Mouse (Mus musculus) neural tube, embryonic 13.5 days (tissue): ENCODE measurements around the gene Lage3. TPM values are rescaled to one million over a fixed set of nuclear protein-coding genes. Genes with fewer than 3 reads are reported as not detected.
"Not testable (repeated sequence)": the region's sequence is repeated elsewhere in the genome, so short reads cannot be mapped to it uniquely, and the experiment has no call there.

Experiments
- ATAC-seq: fragments of 200-750 bp; cut with Nextera tagmentation; 2 replicates; pipeline ENCODE4 v1.8.0; 2017; ENCODE audit warnings: low read depth, mild to moderate bottlenecking, moderate TSS enrichment, moderate library complexity
- H3K27ac ChIP-seq: fragments of 300-500 bp; sonication (generic); replicated peaks from 2 replicates; pipeline ENCODE4 v1.5.1; 2015; ENCODE audit warnings: moderate library complexity, mild to moderate bottlenecking, inconsistent platforms
- H3K27me3 ChIP-seq: fragments of 300-500 bp; sonication (generic); 2 replicates; pipeline ENCODE4 v1.6.1; 2015; ENCODE audit warnings: mild to moderate bottlenecking, inconsistent platforms
- H3K36me3 ChIP-seq: fragments of 300-500 bp; sonication (generic); 2 replicates; pipeline ENCODE4 v1.6.1; 2015; ENCODE audit warnings: mild to moderate bottlenecking, inconsistent platforms
- H3K4me1 ChIP-seq: fragments of 300-500 bp; sonication (generic); replicated peaks from 2 replicates; pipeline ENCODE4 v1.6.1; 2015; ENCODE audit warnings: inconsistent platforms
- H3K4me2 ChIP-seq: fragments of 300-500 bp; sonication (generic); 2 replicates; pipeline ENCODE4 v1.6.1; 2015; ENCODE audit warnings: inconsistent platforms, mild to moderate bottlenecking, moderate library complexity
- H3K4me3 ChIP-seq: fragments of 300-500 bp; sonication (generic); 2 replicates; pipeline ENCODE4 v1.5.1; 2015; ENCODE audit warnings: mild to moderate bottlenecking, inconsistent platforms
- H3K9ac ChIP-seq: fragments of 300-500 bp; sonication (generic); 2 replicates; pipeline ENCODE4 v1.6.1; 2015; ENCODE audit warnings: moderate library complexity, mild to moderate bottlenecking, inconsistent platforms
- H3K9me3 ChIP-seq: fragments of 300-500 bp; sonication (generic); 2 replicates; pipeline ENCODE4 v1.6.1; 2016; ENCODE audit warnings: inconsistent platforms
- WGBS: fragments of 180-500 bp; shearing (Covaris S2); methylation state at CpG from one replicate; pipeline ENCODE4 v1.1.7; 2015; 5-methylcytosine and 5-hydroxymethylcytosine counted together
- polyA plus RNA-seq: library from polyadenylated mRNA; unstranded; fragments of >200 nt; fragmentation: Nextera tagmentation; extraction: Ambion mirVana; gene quantifications from 2 replicates; pipeline ENCODE4 v1.2.1, GENCODE M21; 2015

The Lage3 gene
- 70.6 and 80.4 TPM in 2 replicates for polyA plus RNA-seq

DNA sequence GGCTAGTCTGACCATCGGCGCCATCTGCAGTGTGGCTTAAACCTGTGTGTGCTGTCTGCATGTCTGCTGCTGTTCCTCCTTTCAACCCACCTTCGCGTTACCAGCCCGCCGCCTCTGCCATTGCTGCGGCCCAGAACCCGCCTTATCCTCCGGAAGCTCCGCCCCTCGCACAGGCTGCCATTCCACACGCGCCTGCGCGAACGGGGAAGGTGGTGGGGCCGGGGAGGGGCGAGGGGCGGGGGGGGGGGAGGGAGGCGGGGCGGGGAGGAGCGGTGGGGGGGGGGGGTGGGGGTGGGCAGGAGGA, at the start of gene Lage3:
Gene Lage3, minus strand, starts transcription at position 152 of the 304 bp plus-strand sequence.
- WGBS: 38% methylated on average over 5 of the region's 22 CpGs
- H3K9ac ChIP-seq: peak within 1 kb of the TSS; percentile 74
- H3K27me3 ChIP-seq: no peaks in the 10 kb centered on the region
- ATAC-seq: peak; percentile 91
- H3K9me3 ChIP-seq: no peaks in the 10 kb centered on the region
- H3K4me3 ChIP-seq: peak within 1 kb of the TSS; percentile 46
- H3K4me1 ChIP-seq: peaks cover 6% of the 10 kb centered on the region; the same call in 1 of the 2 replicates
- peak within 1 kb of the TSS; percentile 61 for H3K4me2 ChIP-seq
- H3K36me3 ChIP-seq: no peaks in the 10 kb centered on the region
- H3K27ac ChIP-seq: peak within 1 kb of the TSS; percentile 76

DNA sequence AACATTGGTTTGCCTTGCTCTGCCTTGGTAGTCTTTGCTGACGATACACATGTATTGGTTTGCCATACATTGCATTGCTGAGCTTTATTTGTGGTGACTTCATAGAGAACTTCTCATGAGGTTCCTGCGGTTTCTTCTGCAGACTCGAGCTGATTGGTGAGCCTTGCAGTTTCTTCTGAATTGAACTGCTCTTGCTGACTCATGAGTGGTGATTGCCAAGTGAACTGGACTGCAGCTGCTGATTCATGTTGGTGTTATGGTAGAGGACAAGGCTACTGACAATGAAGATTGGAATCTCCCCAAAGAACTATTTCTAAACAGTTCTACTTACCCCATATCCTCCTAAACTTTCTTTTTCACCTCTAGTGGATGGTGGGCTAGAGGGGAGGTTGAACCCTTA, 46.7 kb upstream of the Lage3 start:
- H3K36me3 ChIP-seq: no peaks in the 10 kb centered on the region
- H3K27ac ChIP-seq: no peak overlapping the region
- no peak overlapping the region for H3K4me2 ChIP-seq
- no peaks in the 10 kb centered on the region for H3K9me3 ChIP-seq
- no peak for ATAC-seq
- H3K4me3 ChIP-seq: no peak overlapping the region
- no peak overlapping the region for H3K9ac ChIP-seq
- no peaks in the 10 kb centered on the region for H3K4me1 ChIP-seq
- 84% methylated on average over 3 of the region's 3 CpGs for WGBS
- H3K27me3 ChIP-seq: no peaks in the 10 kb centered on the region

DNA sequence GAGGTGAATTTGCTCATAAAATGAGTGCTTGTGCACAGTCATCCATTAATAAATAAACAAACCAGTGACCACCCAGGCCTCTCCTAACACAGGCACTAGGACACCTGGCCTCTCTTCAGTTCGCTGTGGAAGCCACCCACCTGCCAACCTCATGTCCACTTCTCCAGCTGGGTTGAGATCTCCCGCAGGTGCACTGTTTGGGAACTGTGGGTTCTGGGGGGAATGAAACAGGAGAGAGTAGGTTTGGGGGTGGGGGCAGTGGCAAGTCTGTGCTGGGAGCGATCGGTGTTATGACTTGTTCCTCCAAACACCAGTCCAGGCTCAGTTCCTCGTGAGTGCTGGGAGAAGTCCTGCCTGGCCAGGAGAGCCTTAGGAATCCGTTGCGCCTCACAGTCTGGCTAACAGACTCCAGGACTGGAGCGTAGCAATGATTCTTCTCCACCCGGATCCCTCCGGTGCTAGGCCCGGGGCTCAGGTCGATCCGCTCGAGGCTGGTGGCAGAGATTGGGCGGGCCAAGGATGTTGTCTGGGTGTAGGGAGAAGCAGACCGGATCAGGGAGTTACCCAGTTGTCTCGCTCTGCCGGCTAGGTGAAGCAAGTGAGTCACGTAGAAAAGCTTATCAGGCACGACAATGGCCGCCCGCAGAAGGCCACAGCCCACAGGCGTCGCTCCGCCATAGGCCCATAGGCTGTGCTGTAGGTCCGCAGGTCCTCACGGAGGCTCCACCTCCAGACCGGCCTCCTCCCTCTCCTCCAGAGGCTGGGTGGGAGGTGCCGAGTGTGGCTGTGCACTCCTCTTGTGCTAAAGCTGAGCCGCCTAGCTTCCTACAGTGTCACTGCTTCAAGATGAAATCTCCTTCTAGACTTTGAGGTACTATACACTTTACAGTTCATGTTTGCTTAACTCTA, 39.4 kb upstream of the Lage3 start, which contains the start of the genes Fam3a and Ikbkg:
Gene Fam3a, minus strand, starts transcription at position 738 of the 909 bp plus-strand sequence.
Gene Ikbkg, plus strand, starts transcription at position 756 of the 909 bp plus-strand sequence.
- peak within 1 kb of the TSS; percentile 79 for H3K9ac ChIP-seq
- peak; percentile 100 for ATAC-seq
- 22% methylated on average over 30 of the region's 30 CpGs for WGBS
- H3K9me3 ChIP-seq: no peaks in the 10 kb centered on the region
- peak within 1 kb of the TSS; percentile 51 for H3K4me3 ChIP-seq
- peak within 1 kb of the TSS; percentile 88 for H3K27ac ChIP-seq
- no peaks in the 10 kb centered on the region for H3K36me3 ChIP-seq
- peak within 1 kb of the TSS; percentile 64 for H3K4me2 ChIP-seq
- H3K4me1 ChIP-seq: peaks cover 16% of the 10 kb centered on the region; the same call in 1 of the 2 replicates
- H3K27me3 ChIP-seq: no peaks in the 10 kb centered on the region

DNA sequence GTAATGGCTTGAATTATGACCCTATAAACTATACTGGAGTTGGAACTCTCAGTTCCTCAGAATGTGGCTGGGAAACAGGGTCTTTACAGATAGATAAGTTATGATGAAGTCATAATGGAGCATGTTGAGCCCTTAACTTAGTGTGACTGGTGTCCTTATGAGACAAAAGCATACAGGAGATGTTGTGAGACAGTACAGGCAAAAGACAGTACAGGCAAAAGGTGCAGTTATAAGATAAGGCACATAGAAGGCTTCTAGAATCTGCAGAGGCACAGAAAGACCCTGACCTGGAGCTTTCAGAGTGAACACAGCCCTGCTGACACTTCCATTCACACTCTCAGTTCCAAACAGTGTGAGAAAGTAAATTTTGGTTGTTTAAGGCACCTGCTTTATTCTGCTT, 34.7 kb upstream of the Lage3 start:
- H3K4me3 ChIP-seq: no peak overlapping the region
- no peak overlapping the region for H3K9ac ChIP-seq
- H3K9me3 ChIP-seq: no peaks in the 10 kb centered on the region
- ATAC-seq: no peak
- peaks cover 12% of the 10 kb centered on the region; the same call in 1 of the 2 replicates for H3K4me1 ChIP-seq
- H3K4me2 ChIP-seq: no peak overlapping the region
- 0 out of 2 replicates have a peak, but pooled peaks cover 17% of the 10 kb centered on the region for H3K36me3 ChIP-seq
- no peak overlapping the region for H3K27ac ChIP-seq
- no peaks in the 10 kb centered on the region for H3K27me3 ChIP-seq

DNA sequence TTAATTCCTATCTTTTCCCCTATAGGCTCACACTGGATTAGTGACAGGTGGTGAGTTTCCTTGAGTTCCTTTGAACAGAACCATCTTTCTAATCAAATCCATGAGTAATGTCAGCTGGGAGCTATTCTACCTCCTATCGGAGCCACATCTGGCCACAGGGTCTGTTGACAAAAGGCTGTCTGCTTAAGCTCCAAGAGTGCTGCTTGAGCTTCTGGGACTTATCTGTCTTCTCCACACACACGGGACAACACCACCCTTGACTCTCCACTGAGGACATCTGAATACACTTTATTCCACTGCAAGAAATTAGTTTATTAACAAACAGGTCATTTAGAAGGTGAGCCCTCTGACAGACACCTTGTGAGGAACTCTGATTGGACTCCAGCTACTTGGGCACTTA, 31.0 kb upstream of the Lage3 start:
- Histone ChIP-seq H3K4me2 (no peak overlapping the region), H3K4me3 (no peak overlapping the region), H3K36me3 (0 out of 2 replicates have a peak, but pooled peaks cover 17% of the 10 kb centered on the region), H3K9me3 (no peaks in the 10 kb centered on the region), H3K27ac (no peak overlapping the region), H3K27me3 (no peaks in the 10 kb centered on the region), H3K4me1 (no peaks in the 10 kb centered on the region), H3K9ac (no peak overlapping the region)
- ATAC-seq: no peak
- WGBS: 90% methylated on average over 2 of the region's 2 CpGs

DNA sequence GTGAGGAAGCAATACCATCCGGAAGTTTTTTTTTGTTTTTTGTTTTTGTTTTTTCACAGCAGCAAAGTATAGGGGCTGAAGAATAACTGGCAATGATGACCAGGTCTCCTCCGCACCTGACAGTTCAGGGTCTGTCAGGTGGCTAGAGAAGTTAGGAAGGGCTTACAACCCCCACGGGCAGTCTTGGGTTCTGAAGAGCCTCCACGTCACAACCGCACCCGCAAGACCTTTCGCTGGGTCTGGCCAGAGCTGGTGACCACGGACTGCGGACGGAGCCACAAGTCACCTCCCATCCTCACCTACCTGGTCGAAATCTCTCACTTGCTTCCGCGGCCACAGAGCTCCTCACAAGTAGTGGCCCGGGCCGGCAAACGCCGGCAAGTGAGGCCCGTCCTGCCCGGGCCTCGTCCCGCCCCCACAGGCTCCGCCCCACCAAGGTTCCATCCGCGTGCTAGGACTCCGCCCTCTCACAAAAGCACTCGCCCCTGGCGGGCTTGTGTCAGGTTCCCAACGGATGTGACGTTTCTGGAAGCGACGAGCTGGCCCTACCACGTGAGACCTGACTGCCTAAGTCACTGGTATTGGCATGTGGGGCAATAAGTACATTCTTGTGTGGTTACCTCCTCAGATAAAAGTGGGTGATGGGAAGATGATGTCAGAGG, 19.6 kb upstream of the Lage3 start, which contains the start of the genes Ubl4a and Slc10a3:
Gene Ubl4a, minus strand, starts transcription at position 331 of the 662 bp plus-strand sequence.
Gene Slc10a3, minus strand, starts transcription at position 462 of the 662 bp plus-strand sequence.
- H3K4me1 ChIP-seq: peaks cover 7% of the 10 kb centered on the region; the same call in 1 of the 2 replicates
- 24% methylated on average over 32 of the region's 32 CpGs for WGBS
- no peaks in the 10 kb centered on the region for H3K27me3 ChIP-seq
- ATAC-seq: peak; percentile 88
- peak within 1 kb of the TSS; percentile 45 for H3K4me3 ChIP-seq
- peak within 1 kb of the TSS; percentile 62 for H3K4me2 ChIP-seq
- peak within 1 kb of the TSS; percentile 67 for H3K9ac ChIP-seq
- no peak within 1 kb of the TSS for H3K27ac ChIP-seq
- 0 out of 2 replicates have a peak, but pooled peaks cover 6% of the 10 kb centered on the region for H3K36me3 ChIP-seq
- no peaks in the 10 kb centered on the region for H3K9me3 ChIP-seq

DNA sequence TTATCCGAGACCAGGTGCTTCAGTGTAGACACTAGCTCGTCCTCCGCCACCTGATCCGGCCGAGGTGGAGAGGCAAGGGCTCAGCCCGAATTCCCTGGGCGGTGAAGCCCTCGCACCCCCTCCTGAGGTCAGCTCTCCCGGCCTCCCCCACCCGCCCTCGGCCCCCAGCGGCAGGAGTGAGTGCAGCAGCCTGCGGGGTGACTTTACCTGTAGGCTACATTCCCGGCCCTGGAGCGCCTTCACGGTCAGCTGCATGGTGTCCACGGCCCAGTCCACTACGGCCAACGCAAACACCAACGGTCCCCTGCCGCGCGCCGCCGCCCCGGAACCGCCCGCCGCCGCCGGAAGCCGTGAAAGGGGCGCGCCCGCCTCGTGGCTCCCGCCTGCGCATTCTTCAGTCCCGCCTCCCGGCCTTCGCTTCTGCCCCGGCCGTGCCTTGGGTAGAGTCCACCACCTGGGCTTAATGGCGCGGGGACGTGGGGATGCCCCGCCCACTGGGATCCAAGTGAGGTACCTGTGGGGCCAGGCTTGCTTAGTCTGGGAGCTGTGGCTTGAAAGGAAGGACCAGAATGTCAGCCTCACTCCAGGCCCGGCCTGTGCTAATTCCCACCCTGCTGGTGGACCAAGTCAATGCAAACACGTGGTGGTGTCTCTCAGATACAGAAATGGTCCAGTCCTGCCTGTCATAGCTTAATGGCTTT, 14.9 kb upstream of the Lage3 start:
- WGBS: 17% methylated on average over 32 of the region's 49 CpGs
- 0 out of 2 replicates have a peak, but pooled peaks cover 6% of the 10 kb centered on the region for H3K36me3 ChIP-seq

DNA sequence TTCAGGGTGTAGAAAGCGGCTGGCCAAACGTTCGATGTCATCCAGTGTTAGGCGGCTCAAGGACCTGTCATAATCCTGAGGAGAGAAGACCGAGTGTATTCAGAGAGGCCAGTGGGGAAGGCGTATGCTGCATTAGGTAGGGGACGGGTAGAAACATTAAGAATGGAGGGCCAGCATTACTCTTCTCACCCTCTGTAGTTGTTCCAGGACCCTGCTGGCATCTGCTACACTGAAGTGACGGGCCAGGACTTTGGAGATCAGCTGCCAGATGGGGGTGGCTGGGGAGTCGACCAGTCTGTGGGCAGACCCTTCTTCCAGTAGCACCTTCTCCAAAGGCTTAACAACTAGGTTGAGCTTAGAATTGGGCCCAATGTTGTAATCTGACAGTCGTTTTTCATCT, 14.1 kb upstream of the Lage3 start:
- 0 out of 2 replicates have a peak, but pooled peaks have one; percentile 11 for ATAC-seq
- 73% methylated on average over 10 of the region's 10 CpGs for WGBS
- Histone ChIP-seq H3K27me3 (no peaks in the 10 kb centered on the region), H3K4me3 (peak overlapping the region; percentile 58), H3K36me3 (0 out of 2 replicates have a peak, but pooled peaks cover 6% of the 10 kb centered on the region), H3K4me2 (peak overlapping the region; percentile 67), H3K4me1 (peaks cover 16% of the 10 kb centered on the region), H3K27ac (no peak overlapping the region), H3K9ac (peak overlapping the region; percentile 86), H3K9me3 (no peaks in the 10 kb centered on the region)

More for the DNA sequence above, 14.9 kb upstream of the Lage3 start:
- peaks cover 19% of the 10 kb centered on the region for H3K4me1 ChIP-seq
- peak overlapping the region; percentile 67 for H3K4me2 ChIP-seq
- peak overlapping the region; percentile 86 for H3K9ac ChIP-seq
- H3K9me3 ChIP-seq: no peaks in the 10 kb centered on the region
- H3K27ac ChIP-seq: peak overlapping the region; percentile 83
- peak; percentile 84 for ATAC-seq
- H3K4me3 ChIP-seq: peak overlapping the region; percentile 58
- H3K27me3 ChIP-seq: no peaks in the 10 kb centered on the region

DNA sequence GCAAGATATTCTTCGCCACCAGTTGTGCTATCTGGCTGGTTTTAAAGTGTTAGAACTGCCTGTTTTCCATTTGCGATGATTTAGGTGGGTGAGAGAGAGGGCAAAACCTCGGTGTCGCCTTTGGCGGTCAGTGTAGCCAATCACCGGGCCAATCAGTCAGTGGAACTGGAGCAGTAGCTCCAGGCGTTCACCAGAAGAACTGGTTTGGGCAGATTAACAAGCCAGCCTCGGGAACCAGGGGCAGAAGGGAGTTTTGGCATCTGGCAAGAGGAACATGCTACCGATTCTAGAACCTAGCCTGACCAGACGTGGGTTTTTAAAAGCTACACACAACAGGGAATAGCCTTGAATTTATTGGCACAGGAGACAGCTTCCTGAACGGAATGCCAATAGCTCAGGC, 5.8 kb upstream of the Lage3 start:
- ATAC-seq: no peak
- no peaks in the 10 kb centered on the region for H3K36me3 ChIP-seq
- H3K9ac ChIP-seq: no peak overlapping the region
- H3K4me1 ChIP-seq: no peaks in the 10 kb centered on the region
- H3K4me3 ChIP-seq: no peak overlapping the region
- no peaks in the 10 kb centered on the region for H3K27me3 ChIP-seq
- H3K27ac ChIP-seq: no peak overlapping the region
- H3K4me2 ChIP-seq: no peak overlapping the region
- no peaks in the 10 kb centered on the region for H3K9me3 ChIP-seq
- WGBS: 54% methylated on average over 11 of the region's 11 CpGs

DNA sequence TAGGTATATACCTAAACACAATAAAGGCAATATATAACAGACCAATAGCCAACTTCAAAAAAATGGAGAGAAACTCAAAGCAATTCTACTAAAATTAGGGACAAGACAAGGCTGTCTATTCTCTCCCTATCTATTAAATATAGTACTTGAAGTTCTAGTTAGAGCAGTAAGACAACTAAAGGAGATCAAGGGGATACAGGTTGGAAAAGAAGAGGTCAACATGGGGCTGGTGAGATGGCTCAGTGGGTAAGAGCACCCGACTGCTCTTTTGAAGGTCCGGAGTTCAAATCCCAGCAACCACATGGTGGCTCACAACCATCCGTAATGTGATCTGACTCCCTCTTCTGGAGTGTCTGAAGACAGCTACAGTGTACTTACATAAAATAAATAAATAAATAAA, 3.7 kb upstream of the Lage3 start:
- not testable (repeated sequence) for ATAC-seq, H3K9me3 ChIP-seq, H3K9ac ChIP-seq, H3K27me3 ChIP-seq, H3K27ac ChIP-seq, H3K4me2 ChIP-seq, H3K4me3 ChIP-seq, H3K4me1 ChIP-seq, H3K36me3 ChIP-seq
- 82% methylated on average over 3 of the region's 3 CpGs for WGBS

DNA sequence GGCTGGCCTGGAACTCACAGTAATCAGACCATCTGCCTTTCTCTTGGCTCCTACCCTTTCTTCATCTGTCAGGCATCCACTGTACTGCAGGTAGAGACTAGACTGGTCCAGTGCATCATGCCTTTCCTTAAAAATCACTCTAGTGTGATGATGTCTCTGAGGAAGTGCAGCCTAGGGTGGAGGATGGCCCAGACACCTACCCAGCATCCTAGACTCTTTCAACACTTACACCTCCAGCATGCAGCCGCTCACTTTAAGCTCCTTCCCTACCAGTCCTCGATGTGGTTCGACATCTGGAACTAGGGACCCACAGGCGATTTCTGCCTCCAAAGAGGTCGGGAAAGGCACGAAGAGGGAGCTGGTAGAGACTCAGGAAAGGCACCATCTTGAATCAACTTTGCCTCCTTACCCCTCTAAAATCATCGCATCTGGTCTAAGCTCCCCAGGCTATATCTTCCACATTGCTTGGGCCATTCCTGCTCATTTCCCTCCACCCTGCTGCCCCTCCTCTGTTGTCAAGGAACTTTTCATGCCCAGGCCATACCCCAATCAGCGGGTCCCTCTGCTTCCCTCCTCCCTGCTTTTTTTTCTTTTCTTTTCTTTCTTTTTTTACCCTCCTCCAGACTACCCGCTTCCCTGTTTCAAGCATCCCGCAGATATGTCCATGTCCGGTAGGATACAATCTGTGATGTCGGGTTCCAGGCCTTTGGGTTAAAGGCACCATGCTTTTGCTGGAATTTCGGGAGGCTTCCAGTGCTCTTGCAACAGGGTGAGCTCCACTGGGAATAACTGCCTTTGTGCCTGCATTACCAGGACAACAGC, 562 bp downstream of the Lage3 start:
- Histone ChIP-seq H3K9me3 (no peaks in the 10 kb centered on the region), H3K4me2 (peak overlapping the region; percentile 61), H3K9ac (peak overlapping the region; percentile 74), H3K4me3 (peak overlapping the region; percentile 46), H3K4me1 (peaks cover 6% of the 10 kb centered on the region; the same call in 1 of the 2 replicates), H3K27me3 (no peaks in the 10 kb centered on the region), H3K36me3 (no peaks in the 10 kb centered on the region), H3K27ac (peak overlapping the region; percentile 76)
- WGBS: 34% methylated on average over 13 of the region's 13 CpGs
- peak; percentile 62 for ATAC-seq
